Comparison of ENCODE assay signal across 22 mouse cellular contexts in genomic region chr12:12635308-12635707, GRCm38 (mm10).
DNase-seq lines count a peak whose midpoint lies in the region; ATAC-seq and TF ChIP-seq lines count a peak whose summit lies in the region.
"Had no signal": no experiment of that assay in that cellular context is flagged by ENCODE, and none has a peak within 500 bp of the region (broad histone marks: within the 10 kb centered on the region; RNA-seq: fewer than 3 reads in every experiment).

No protein-coding gene starts in this region.

- H3K9ac ChIP-seq in hindbrain, embryonic 13.5 days, result no peak overlapping the region
- H3K9ac ChIP-seq in hindbrain, embryonic 11.5 days (ENCODE audit: low read depth, low read length), result no peak overlapping the region
- no peak overlapping the region for H3K9ac ChIP-seq in midbrain, embryonic 11.5 days (ENCODE audit: low read length)
- no peak overlapping the region for H3K9ac ChIP-seq in hindbrain, postnatal 0 days (replicated peaks; ENCODE audit: low read length)
- no peak overlapping the region for H3K9ac ChIP-seq in kidney, embryonic 15.5 days
- H3K9ac ChIP-seq: embryonic facial prominence, embryonic 12.5 days; embryonic facial prominence, embryonic 15.5 days; forebrain, postnatal 0 days had no signal

- DNase-seq in hindbrain, embryonic 11.5 days (ENCODE audit: low spot score), result no peak
- peak; percentile 35 for DNase-seq in midbrain, embryonic 11.5 days (ENCODE audit: low spot score, missing footprints)
- DNase-seq in midbrain, embryonic 10.5 days (ENCODE audit: low spot score), result no peak
- DNase-seq in hindbrain, postnatal 0 days (ENCODE audit: low spot score), result peak; percentile 17
- DNase-seq in cerebellum, postnatal 4 days (ENCODE audit: low spot score in 2 of 2), result no peak
- DNase-seq: adrenal gland, adult 8-10 months; adrenal gland, postnatal 25 days; cerebellum, adult 18-20 months; cerebellum, adult 9-10 months; cerebellum, postnatal 14 days; forebrain, postnatal 0 days; gastrocnemius, adult 2 months; gastrocnemius, postnatal 14 days; heart, adult 11 months had no signal

- ATAC-seq in hindbrain, embryonic 13.5 days (ENCODE audit: low FRiP score), result no peak
- ATAC-seq in hindbrain, embryonic 11.5 days (ENCODE audit: low FRiP score), result no peak
- no peak for ATAC-seq in midbrain, embryonic 11.5 days (ENCODE audit: low FRiP score)
- ATAC-seq in hindbrain, postnatal 0 days, result no peak
- ATAC-seq in kidney, embryonic 15.5 days (replicated peaks; ENCODE audit: low FRiP score), result no peak
- ATAC-seq: activated CD4-positive, CD25-positive, alpha-beta regulatory T cell, adult 4 months; forebrain, embryonic 14.5 days; forebrain, postnatal 0 days; inflammation-experienced regulatory T-cells, adult 6 months had no signal

- H3K27me3 ChIP-seq in hindbrain, embryonic 13.5 days, result no peaks in the 10 kb centered on the region
- H3K27me3 ChIP-seq in hindbrain, embryonic 11.5 days (ENCODE audit: control insufficient read depth, insufficient read depth, low read length), result no peaks in the 10 kb centered on the region
- H3K27me3 ChIP-seq in midbrain, embryonic 11.5 days (ENCODE audit: control insufficient read depth, insufficient read depth, low read length), result no peaks in the 10 kb centered on the region
- peaks cover 29% of the 10 kb centered on the region for H3K27me3 ChIP-seq in midbrain, embryonic 10.5 days (ENCODE audit: low read depth, poor library complexity, severe bottlenecking)
- no peaks in the 10 kb centered on the region for H3K27me3 ChIP-seq in hindbrain, postnatal 0 days (ENCODE audit: insufficient read depth, low read length)
- H3K27me3 ChIP-seq in kidney, embryonic 15.5 days, result no peaks in the 10 kb centered on the region
- H3K27me3 ChIP-seq: embryonic facial prominence, embryonic 12.5 days; embryonic facial prominence, embryonic 15.5 days had no signal

- H3K4me3 ChIP-seq in hindbrain, embryonic 13.5 days, result no peak overlapping the region
- no peak overlapping the region for H3K4me3 ChIP-seq in hindbrain, embryonic 11.5 days (ENCODE audit: low read depth, low read length)
- H3K4me3 ChIP-seq in midbrain, embryonic 11.5 days (ENCODE audit: low read depth, low read length), result no peak overlapping the region
- no peak overlapping the region for H3K4me3 ChIP-seq in midbrain, embryonic 10.5 days
- H3K4me3 ChIP-seq in hindbrain, postnatal 0 days (ENCODE audit: low read length), result no peak overlapping the region
- no peak overlapping the region for H3K4me3 ChIP-seq in kidney, embryonic 15.5 days (replicated peaks)
- H3K4me3 ChIP-seq: embryonic facial prominence, embryonic 12.5 days; embryonic facial prominence, embryonic 15.5 days; gastrocnemius, adult 2 months had no signal

- 63% methylated on average over 3 of the region's 3 CpGs for WGBS in hindbrain, embryonic 13.5 days
- 77% methylated on average over 3 of the region's 3 CpGs for WGBS in hindbrain, embryonic 11.5 days
- WGBS in midbrain, embryonic 11.5 days, result 94% methylated on average over 3 of the region's 3 CpGs
- WGBS in midbrain, embryonic 10.5 days, result 91% methylated on average over 3 of the region's 3 CpGs
- 49% methylated on average over 3 of the region's 3 CpGs for WGBS in hindbrain, postnatal 0 days
- 88% methylated on average over 3 of the region's 3 CpGs for WGBS in kidney, embryonic 15.5 days

- no peak overlapping the region for H3K4me2 ChIP-seq in hindbrain, embryonic 13.5 days
- no peak overlapping the region for H3K4me2 ChIP-seq in hindbrain, embryonic 11.5 days (replicated peaks; ENCODE audit: low read depth, low read length)
- no peak overlapping the region for H3K4me2 ChIP-seq in midbrain, embryonic 11.5 days
- no peak overlapping the region for H3K4me2 ChIP-seq in hindbrain, postnatal 0 days (ENCODE audit: low read depth, low read length)
- no peak overlapping the region for H3K4me2 ChIP-seq in kidney, embryonic 15.5 days
- H3K4me2 ChIP-seq: embryonic facial prominence, embryonic 12.5 days; embryonic facial prominence, embryonic 15.5 days; heart, embryonic 11.5 days had no signal

- no peaks in the 10 kb centered on the region for H3K4me1 ChIP-seq in hindbrain, embryonic 13.5 days (replicated peaks)
- H3K4me1 ChIP-seq in hindbrain, embryonic 11.5 days (replicated peaks; ENCODE audit: control insufficient read depth, insufficient read depth, low read length), result no peaks in the 10 kb centered on the region
- H3K4me1 ChIP-seq in midbrain, embryonic 11.5 days (ENCODE audit: control insufficient read depth, insufficient read depth, low read length), result no peaks in the 10 kb centered on the region
- no peaks in the 10 kb centered on the region for H3K4me1 ChIP-seq in midbrain, embryonic 10.5 days
- no peaks in the 10 kb centered on the region for H3K4me1 ChIP-seq in hindbrain, postnatal 0 days (ENCODE audit: insufficient read depth, low read length)
- no peaks in the 10 kb centered on the region for H3K4me1 ChIP-seq in kidney, embryonic 15.5 days
- H3K4me1 ChIP-seq: embryonic facial prominence, embryonic 12.5 days; embryonic facial prominence, embryonic 15.5 days had no signal

- TF ChIP-seq CTCF in hindbrain, postnatal 0 days (IDR thresholded peaks at IDR 0.05; ENCODE audit: low read depth), result no peak

- H3K27ac ChIP-seq in hindbrain, embryonic 13.5 days, result peak overlapping the region; percentile 46
- H3K27ac ChIP-seq in hindbrain, embryonic 11.5 days (ENCODE audit: low read depth, low read length), result no peak overlapping the region
- H3K27ac ChIP-seq in midbrain, embryonic 11.5 days (ENCODE audit: low read depth, low read length), result no peak overlapping the region
- H3K27ac ChIP-seq in midbrain, embryonic 10.5 days (replicated peaks), result no peak overlapping the region
- no peak overlapping the region for H3K27ac ChIP-seq in hindbrain, postnatal 0 days
- no peak overlapping the region for H3K27ac ChIP-seq in kidney, embryonic 15.5 days
- H3K27ac ChIP-seq: embryonic facial prominence, embryonic 12.5 days; embryonic facial prominence, embryonic 15.5 days; gastrocnemius, adult 2 months had no signal

- H3K9me3 ChIP-seq in hindbrain, embryonic 13.5 days, result no peaks in the 10 kb centered on the region
- no peaks in the 10 kb centered on the region for H3K9me3 ChIP-seq in hindbrain, embryonic 11.5 days (ENCODE audit: control insufficient read depth, low read length)
- no peaks in the 10 kb centered on the region for H3K9me3 ChIP-seq in midbrain, embryonic 11.5 days (ENCODE audit: control insufficient read depth, low read length)
- no peaks in the 10 kb centered on the region for H3K9me3 ChIP-seq in midbrain, embryonic 10.5 days (replicated peaks)
- no peaks in the 10 kb centered on the region for H3K9me3 ChIP-seq in hindbrain, postnatal 0 days (ENCODE audit: low read length)
- no peaks in the 10 kb centered on the region for H3K9me3 ChIP-seq in kidney, embryonic 15.5 days (replicated peaks)
- H3K9me3 ChIP-seq: embryonic facial prominence, embryonic 12.5 days; embryonic facial prominence, embryonic 15.5 days had no signal

- H3K36me3 ChIP-seq in hindbrain, embryonic 13.5 days, result no peaks in the 10 kb centered on the region
- H3K36me3 ChIP-seq in hindbrain, embryonic 11.5 days (ENCODE audit: control insufficient read depth, insufficient read depth, low read length), result no peaks in the 10 kb centered on the region
- no peaks in the 10 kb centered on the region for H3K36me3 ChIP-seq in midbrain, embryonic 11.5 days (ENCODE audit: control insufficient read depth, insufficient read depth, low read length)
- H3K36me3 ChIP-seq in midbrain, embryonic 10.5 days, result no peaks in the 10 kb centered on the region
- H3K36me3 ChIP-seq in hindbrain, postnatal 0 days (ENCODE audit: insufficient read depth, low read length), result no peaks in the 10 kb centered on the region
- no peaks in the 10 kb centered on the region for H3K36me3 ChIP-seq in kidney, embryonic 15.5 days
- H3K36me3 ChIP-seq: embryonic facial prominence, embryonic 12.5 days; embryonic facial prominence, embryonic 15.5 days had no signal

Comparison
In these comparisons a context has a peak if more than half of its experiments do, and no peak if none do; other contexts are left out.
1. DNase-seq: peak in midbrain, embryonic 11.5 days (single experiment) and hindbrain, postnatal 0 days (single experiment); none in hindbrain, embryonic 11.5 days (single experiment), midbrain, embryonic 10.5 days (single experiment) and cerebellum, postnatal 4 days (0 of 2).